Mouse (Mus musculus) cerebellum, postnatal 36 days (tissue): ENCODE results near the gene Kdm1b.

Experiments used
- DNase-seq, 2 experiments: peaks; one replicate each; pipeline ENCODE4 v3.0.0; 2021 to 2022; ENCODE audit warnings: mixed read lengths in 2 of 2

Kdm1b gene

DNA sequence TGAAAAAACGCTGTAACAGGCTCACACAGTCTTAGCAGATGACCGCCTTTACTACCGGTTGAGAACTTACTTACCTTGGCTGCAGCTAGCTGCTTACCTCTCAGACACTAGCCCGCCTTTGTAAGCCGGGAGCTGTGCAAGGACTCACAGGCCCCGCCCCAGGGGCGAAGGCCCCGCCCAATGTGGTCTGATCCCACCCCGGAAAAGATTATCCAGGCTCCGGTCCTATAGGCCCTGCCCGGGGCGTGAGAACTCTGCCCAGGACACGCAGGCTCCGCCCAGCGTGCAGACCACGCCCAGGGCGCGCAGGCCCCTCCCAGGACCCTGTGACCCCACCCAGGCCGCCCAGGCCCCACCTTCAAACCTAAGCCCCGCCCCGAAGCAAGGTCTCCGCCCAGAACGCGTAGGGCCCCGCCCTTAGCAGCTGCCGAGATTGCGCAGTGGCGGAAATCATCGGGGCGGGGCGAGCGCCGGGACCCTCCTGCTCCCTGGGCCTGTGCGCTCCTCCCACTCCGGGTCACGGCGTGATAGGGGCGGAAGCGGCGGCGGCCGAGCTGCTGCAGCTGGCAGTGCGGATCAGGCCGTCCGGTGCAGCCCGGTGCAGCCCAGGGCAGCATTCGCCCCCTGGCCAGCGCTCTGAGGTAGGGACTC is at the start of gene Kdm1b:
Gene Kdm1b (plus strand): TSS at position 470 of the 651 bp plus-strand sequence.
- peak; percentile 97 to 99 for DNase-seq

DNA sequence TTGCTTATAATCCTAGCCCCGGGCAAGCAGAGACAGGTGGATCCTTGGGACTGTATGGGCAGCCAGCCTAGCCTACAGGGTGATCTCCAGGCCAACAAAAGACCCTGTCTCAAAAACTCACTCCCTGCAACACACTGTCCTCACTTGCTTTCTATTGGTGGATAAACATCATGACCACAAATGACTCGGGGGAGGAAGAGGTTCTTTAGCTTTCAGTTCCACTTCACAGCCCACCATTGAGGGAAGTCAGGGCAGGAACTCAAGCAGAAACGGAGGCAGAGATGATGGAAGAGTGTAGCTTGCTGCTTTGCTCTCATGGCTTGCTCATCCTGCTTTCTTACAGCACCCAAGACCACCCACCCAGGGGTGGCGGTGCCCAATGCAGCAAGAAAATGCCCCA is 45.9 kb upstream of the Kdm1b start:
- DNase-seq, result no peak

DNA sequence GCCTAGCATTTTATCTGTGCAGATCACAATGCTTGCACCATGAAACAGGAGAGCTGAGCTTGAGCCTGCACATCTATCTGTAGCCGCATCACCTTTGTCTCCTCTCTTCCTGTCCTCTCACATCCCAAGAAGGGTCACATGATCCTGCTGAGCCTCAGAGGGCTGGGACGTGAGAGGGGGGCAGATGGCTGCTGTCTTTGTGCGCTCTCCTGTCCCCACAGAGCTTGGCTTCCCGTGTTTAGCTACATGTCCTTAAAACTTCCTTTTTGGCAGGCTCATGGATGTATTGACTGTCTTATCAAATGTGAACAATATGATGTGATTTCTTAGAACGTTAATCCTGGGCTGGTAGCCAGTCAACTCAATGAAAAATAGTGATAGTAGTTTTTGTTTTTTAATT is 43.8 kb upstream of the Kdm1b start:
- DNase-seq, result no peak

- DNase-seq, result no peak
Measured at GRCm38 (mm10) chr13:47001590-47001989, 41.7 kb upstream of the Kdm1b start.

GRCm38 (mm10) chr13:47013740-47014139 is 29.6 kb upstream of the Kdm1b start:
- DNase-seq, result no peak

- DNase-seq, result peak; percentile 84 to 85
Measured at GRCm38 (mm10) chr13:47014334-47015194, 28.7 kb upstream of the Kdm1b start, which contains the start of gene Nhlrc1. Gene Nhlrc1 (minus strand): TSS chr13:47014850.

GRCm38 (mm10) chr13:47015195-47015501 is 28.2 kb upstream of the Kdm1b start:
- DNase-seq, result no peak

- DNase-seq, result peak; percentile 58 to 59
Measured at GRCm38 (mm10) chr13:47017259-47017658, 26.0 kb upstream of the Kdm1b start.

DNA sequence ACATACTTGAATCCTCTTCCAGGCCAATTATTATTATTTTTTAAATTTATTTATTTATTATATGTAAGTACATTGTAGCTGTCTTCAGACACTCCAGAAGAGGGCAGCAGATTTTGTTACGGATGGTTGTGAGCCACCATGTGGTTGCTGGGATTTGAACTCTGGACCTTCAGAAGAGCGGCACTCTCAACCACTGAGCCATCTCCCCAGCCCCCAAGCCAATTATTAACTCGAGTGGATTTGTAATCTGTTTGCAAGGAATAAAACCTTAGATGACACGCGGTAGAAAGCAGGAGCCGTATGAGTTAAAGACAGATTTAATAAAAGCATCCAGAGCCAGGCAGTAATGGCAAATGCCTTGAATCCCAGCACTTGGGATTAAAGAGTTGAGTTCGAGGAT is 23.5 kb upstream of the Kdm1b start:
- DNase-seq, result no peak

DNA sequence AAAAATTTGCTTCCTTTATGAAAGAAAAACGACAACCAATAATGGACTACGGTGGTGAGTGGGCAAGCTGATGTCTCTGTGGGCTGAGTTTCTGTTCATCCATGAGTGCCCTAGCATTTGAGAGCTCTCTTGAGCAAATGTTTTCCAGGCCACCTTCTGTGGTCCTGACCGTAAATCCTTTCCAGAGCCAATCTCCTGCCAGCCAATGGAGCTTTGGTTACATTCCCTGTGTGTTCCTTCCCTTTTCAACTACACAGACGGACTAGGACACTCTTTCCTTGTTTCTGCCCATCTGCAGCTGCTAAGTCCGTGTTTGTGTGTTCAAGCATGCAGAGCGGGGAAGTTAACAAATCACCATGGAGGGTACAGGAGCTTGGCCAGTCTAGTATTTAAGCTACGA is 22.5 kb upstream of the Kdm1b start:
- DNase-seq, result no peak

DNA sequence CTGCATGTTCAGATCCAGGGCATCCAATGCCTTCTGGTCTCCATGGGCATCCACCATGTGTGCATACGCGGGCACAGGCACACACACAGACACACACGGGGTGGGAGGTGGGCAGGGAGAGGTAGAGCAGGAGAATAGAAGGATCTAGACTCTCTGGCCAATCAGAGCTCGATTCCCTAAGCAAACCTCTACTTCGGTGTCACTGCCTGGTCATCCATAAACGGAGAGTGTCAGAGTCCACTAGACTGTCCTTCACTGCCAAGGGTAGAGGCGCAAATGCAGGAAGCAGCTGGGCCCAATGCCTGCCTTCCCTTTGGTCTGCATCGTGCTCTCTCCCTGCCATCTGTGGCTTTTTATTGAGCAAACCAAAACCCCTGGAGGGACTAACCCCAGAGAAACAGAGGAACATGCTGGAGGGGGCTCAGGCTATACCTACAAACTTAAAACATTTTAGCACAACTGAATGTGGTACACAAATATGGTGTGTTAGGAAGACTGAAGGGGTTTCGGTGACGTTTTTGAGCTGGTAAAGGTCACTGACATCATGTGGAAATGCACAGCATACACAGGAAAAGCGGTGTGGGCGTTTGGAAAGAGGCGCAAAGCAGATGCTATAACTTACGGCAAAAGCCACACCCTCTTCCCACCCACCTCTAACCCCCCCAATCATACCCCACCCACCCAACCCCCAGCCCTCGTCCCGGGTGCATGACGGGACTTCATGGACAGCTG is 12.8 kb upstream of the Kdm1b start:
- DNase-seq, result no peak

GRCm38 (mm10) chr13:47033602-47034001 is 9.7 kb upstream of the Kdm1b start:
- DNase-seq, result no peak

DNA sequence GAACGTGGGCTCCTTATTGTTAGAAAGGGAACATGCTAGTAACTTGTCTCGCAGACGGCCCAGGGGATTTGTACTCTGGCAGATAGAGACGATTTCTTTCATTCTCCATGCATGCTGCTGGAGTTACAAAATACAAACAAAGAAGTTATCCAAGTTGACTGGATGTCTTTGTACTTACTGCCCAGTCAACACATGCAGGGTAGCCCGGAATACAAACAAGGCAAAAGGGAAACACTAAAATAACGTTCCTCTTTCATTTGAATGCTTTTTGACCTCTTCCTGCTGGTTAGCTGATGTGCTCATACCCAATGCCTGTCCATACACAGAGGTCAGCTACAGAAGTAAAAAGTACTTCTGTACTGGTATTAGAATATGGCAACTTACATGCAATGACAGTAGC is 5.4 kb upstream of the Kdm1b start:
- DNase-seq, result no peak

- no peak for DNase-seq
Measured at GRCm38 (mm10) chr13:47040061-47040460, 3.2 kb upstream of the Kdm1b start.

GRCm38 (mm10) chr13:47042024-47042633 is 1.2 kb upstream of the Kdm1b start:
- no peak for DNase-seq

DNA sequence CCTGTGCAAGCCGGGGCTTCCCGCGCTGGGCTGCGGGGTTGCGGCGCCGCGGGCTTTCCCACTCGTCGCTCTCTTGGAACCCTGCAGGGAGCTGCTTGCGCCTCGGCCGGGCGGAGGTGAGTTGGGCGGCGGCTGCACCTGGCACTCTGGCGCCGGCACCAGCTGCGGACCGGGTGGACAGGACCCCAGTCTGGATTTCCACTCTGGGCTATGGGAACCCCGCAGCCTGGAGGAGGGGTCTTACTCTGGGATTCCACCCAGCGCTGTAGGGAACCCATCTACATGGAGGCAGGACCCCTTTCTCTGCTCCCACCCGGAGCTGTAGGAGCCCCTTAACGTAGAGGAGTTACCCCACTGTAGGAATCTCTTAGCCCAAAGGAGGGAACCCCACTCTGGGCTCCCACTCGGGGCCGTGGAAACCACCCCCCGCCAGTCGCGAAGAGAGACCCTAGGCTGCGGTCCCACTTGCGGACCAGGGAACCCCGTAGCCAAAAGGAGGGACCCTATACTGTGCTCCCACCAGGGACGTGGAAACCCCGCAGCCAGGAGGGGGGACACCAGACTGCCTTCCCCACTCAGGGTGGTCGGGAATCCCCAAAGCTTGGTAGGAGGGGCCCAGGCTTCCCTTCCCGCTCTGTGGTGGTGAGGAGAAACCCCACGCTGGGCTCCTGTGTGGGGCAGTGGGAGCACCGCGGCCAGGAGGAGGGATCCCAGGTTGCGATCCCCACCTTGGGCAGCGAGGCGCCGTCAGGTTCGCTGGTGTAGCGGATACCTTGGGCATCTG is 726 bp downstream of the Kdm1b start:
- DNase-seq, result peak in 1 of 2 experiments; percentile 26

DNA sequence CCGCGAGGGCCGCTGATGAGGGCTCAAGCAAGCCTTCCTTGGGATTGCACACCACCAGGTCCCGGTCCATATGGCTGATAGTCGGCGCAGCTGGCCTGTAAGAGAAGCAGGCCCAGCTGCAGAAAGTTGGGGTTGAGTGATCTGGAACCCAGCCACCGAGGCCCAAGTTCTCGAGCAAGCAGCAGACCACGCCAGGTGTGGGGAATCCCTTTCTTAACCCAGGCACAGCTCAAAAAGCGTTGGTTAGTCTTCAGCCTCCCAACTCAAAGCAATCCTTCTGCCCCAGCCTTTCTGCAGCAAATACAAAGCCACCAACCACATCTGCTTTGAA is 1.3 kb downstream of the Kdm1b start, which contains the start of gene Tpmt:
Gene Tpmt (minus strand): TSS at position 121 of the 331 bp plus-strand sequence.
- peak in 1 of 2 experiments; percentile 21 for DNase-seq

DNA sequence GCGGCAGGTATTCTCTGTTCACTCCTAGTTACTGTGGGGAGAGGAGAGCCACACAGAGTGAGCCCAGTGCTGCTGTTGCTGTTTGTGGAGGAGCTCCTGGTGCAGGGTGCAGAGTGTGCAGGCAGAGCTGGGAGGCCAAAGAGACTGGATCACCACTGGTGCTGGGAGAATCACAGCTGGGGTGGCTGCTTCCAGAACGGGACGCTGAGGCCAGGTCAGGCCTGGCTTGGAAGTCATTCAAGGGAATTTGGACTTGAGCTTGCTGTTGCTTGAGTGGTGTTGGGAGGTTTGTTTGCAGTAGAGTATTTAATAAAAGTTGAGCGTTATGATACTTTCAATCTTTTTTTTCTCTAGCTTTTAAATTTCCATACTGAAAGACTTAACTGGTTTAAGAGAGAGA is 4.7 kb downstream of the Kdm1b start:
- no peak for DNase-seq

DNA sequence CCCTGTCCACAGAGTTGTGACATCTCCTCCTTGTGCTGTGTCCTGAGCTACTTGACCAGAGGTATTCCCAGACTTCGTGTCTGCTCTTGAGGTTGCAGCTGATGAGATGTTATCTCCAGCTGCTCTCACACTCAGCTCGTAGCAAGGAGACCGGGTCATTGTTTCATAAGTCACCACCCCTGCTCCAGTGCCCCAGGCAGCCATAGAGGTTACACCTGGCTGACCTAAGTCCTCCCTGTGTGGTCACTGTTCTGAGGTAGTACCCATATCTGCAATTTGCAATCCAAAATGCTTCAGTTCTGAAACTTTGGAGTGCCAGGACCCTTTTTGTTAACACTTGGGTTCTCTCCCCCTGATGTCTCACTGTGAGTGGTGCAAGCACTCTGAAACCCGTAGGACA is 6.7 kb downstream of the Kdm1b start:
- DNase-seq, result no peak

DNA sequence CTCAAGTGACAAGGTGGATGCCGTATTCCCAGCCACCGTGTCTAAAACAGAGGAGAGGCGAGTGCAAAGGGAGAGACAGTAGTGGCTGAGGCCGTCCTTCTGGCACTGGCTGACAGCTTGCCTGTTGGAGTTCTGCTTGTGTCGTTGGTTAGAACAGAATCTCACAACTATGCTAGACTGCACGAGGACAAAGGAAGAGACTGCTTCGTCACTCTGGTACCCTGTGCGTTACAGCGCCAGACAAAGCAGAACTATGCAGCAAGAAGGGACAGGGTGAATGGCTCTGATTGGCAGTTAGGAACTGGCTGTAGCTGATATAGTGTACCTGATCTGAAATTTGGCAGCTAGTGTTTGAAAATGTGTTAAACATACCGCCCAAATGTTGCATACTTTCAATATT is 10.7 kb downstream of the Kdm1b start:
- DNase-seq, result no peak

DNA sequence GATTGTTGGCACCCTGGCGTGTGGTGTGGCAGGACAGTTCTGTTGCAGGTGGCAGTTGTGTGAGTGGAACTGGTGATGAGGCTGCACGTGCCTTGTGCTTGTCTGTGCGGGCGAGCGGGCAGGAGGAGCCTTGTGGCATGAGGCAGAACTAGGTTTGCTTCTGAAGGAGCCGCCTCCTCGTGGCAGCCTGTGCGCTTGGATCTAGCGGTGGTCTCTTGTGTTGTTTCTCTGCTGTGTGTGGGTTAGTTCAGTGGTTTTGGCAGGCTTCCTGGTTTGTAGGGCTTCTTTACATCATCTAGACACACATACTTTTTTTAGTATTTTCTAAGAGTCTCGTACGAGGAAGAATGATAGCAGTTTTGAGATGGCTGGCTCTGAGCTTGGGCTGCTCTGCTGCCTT is 12.8 kb downstream of the Kdm1b start:
- DNase-seq, result no peak

DNA sequence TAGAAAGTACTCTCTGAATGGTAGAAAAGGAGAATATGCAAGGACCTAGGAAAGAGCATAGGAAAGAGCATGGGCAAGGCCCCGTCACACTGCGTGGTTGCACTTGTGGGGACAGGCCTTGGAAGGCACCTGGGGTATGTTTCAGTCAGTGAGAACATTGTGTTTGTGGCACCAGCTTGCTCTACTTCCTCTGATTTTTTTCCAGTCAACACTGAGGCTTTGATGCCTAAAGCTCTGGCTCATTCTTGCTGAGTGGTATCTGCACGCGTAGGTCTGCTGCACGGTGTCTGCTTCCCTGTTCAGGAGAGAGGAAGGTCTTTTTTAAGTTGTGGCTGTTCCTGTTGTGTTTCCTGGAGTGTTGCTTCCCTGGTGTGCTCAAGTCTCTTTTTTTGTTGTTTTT is 13.5 kb downstream of the Kdm1b start:
- no peak for DNase-seq

- no peak for DNase-seq
Measured at GRCm38 (mm10) chr13:47062756-47063155, 19.5 kb downstream of the Kdm1b start.
